Mouse (Mus musculus): ENCODE data around the gene 2010005H15Rik.
"Not testable (repeated sequence)": the region's sequence is repeated elsewhere in the genome, so short reads cannot be mapped to it uniquely, and the experiment has no call there.

2010005H15Rik gene

DNA sequence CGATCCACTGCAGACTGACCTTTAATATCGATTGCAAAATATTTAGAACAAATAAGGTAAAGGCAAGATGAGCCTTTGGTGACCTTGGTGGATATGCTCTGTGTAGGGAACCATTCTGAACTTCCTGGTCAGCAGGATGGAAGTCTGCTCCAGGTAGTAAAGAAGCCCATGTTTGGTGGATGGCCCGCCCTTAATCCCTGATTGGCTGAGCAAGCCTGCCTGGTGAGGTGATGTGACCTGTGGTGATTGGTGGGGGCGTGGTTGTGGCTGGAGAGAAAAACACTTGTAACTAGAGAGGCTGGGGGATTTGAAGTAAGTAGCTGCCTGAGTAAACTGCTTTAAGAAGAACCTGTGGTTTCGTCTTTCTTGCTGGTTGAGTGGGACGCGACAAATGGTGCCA is at the start of gene 2010005H15Rik:
TSS of gene 2010005H15Rik (plus strand) at position 301 of the 400 bp plus-strand sequence.
- in situ Hi-C loops (cut with MboI; ENCODE audit: low sequenced_read_pairs), result not testable (repeated sequence)

DNA sequence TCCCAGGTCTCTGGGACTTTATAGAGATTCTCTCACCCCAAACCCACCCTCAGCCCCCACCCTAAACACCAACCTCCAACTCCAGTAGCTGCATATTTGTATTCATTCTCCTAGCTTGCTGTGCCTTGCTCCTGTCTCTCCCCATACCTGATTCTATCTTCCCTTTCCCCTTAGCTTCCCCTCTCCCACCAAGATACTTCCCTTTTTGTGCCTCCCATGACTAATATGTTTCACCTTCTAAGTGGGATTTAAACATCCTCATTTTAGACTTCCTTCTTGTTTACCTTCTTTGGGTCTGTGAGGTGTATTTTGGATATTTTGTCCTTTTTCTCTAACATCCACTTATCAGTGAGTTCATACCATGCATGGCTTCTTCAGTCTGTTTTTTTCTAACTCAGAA is 45.2 kb upstream of the 2010005H15Rik start:
- in situ Hi-C loops (cut with MboI; ENCODE audit: low sequenced_read_pairs), result no loop called here

DNA sequence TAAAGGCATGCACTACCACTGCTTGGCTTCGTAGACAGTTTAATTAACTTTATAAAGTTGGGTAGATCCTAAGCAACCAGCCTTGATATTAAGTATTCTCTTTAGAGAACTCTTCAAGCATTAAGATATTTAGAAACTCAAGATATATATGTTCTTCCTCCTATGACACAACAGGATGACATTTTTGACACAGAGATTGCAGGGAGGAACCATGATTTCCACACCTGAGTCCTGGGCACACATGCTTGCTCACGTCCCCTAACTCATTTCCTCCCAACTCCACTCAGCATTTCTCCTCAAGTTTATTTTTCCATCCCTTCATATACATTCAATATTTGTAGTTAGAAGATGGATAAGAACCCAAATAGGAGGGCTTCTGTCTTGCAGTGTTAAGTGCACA is 41.4 kb upstream of the 2010005H15Rik start:
- in situ Hi-C loops (cut with MboI; ENCODE audit: low sequenced_read_pairs), result no loop called here

DNA sequence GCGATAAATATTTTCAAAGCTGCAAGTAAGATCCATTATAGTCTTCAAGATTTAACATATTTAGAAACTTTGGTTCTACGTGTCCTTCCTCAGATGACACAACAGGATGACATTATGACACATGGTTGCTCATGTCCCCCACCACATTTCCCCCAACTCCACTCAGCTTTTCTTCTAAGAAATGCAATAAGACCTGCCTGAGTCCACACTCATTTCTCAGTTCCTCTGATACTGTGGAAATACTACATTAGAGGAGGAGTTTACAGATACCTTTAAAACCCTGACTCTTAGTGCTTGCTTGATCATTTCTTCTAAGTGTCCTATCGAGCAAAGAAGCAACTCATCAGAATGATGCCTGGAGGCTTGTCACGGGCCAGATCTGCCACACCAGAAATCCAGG is 37.4 kb upstream of the 2010005H15Rik start, which contains the start of gene Gm5483:
TSS of gene Gm5483 (plus strand) at position 301 of the 400 bp plus-strand sequence.
- in situ Hi-C loops (cut with MboI; ENCODE audit: low sequenced_read_pairs), result not testable (repeated sequence)

DNA sequence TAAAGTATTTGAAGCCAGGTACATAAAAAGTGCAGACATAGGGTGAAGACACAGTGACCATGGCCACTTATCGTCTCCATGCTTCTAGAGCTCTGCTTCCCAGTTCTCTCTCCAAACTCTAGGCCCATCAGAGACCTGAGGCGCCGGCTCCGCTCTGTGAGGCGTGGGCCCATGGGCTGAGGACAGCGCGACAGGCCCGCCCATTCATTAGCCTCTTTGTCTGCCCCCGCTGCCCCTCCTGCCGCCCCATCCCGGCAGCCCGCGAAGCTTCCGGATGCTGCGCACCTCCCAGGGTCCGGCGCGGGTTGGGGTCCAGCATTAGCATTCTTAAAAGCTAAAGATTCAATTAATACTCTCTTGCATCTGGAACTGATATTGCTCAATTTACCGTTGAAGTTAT is 22.0 kb upstream of the 2010005H15Rik start:
- in situ Hi-C loops (cut with MboI; ENCODE audit: low sequenced_read_pairs), result no loop called here

GRCm38 (mm10) chr16:36203846-36204245 is 17.4 kb upstream of the 2010005H15Rik start:
- in situ Hi-C loops (cut with MboI; ENCODE audit: low sequenced_read_pairs), result no loop called here

GRCm38 (mm10) chr16:36205684-36206083 is 15.6 kb upstream of the 2010005H15Rik start:
- in situ Hi-C loops (cut with MboI; ENCODE audit: low sequenced_read_pairs), result not testable (repeated sequence)

GRCm38 (mm10) chr16:36209967-36210453 is 11.3 kb upstream of the 2010005H15Rik start, which contains the start of gene Gm5416:
TSS of gene Gm5416 (plus strand) at chr16:36210403.
- in situ Hi-C loops (cut with MboI; ENCODE audit: low sequenced_read_pairs), result no loop called here

GRCm38 (mm10) chr16:36260585-36260984 is 39.3 kb downstream of the 2010005H15Rik start:
- in situ Hi-C loops (cut with MboI; ENCODE audit: low sequenced_read_pairs), result not testable (repeated sequence)

- in situ Hi-C loops (cut with MboI; ENCODE audit: low sequenced_read_pairs), result not testable (repeated sequence)
These were observed 55.5 kb downstream of the 2010005H15Rik start, which contains the start of gene Stfa1 for GRCm38 (mm10) chr16:36276796-36277195. TSS of gene Stfa1 (plus strand) at chr16:36276951.

- in situ Hi-C loops (cut with MboI; ENCODE audit: low sequenced_read_pairs), result no loop called here
These were observed 67.9 kb downstream of the 2010005H15Rik start for GRCm38 (mm10) chr16:36289140-36289539.

Data from CH12F3 (cell line).